Mouse (Mus musculus): Measurements from ENCODE around the gene Scml4. TPM values are rescaled to one million over a fixed set of nuclear protein-coding genes. Genes with fewer than 3 reads are reported as not detected.

Gene Scml4
- polyA plus RNA-seq, 1 experiment from 2014 or later: 1.4 TPM

GRCm38 (mm10) chr10:42890365-42890764 lies 30.2 kb downstream of the Scml4 start:
- H3K4me3 ChIP-seq: no peak overlapping the region
- ATAC-seq (ENCODE audit: insufficient number of reproducible peaks, insufficient read depth, low FRiP score, low TSS enrichment, low read depth): no peak
- H3K4me1 ChIP-seq: 0 out of 2 replicates have a peak, but pooled peaks cover 5% of the 10 kb centered on the region
- no peaks in the 10 kb centered on the region for H3K36me3 ChIP-seq
- no peak overlapping the region for H3K4me2 ChIP-seq
- H3K9ac ChIP-seq: no peak overlapping the region
- no peaks in the 10 kb centered on the region for H3K27me3 ChIP-seq
- 54% methylated on average over 4 of the region's 4 CpGs for WGBS
- no peak overlapping the region for H3K27ac ChIP-seq
- no peaks in the 10 kb centered on the region for H3K9me3 ChIP-seq

GRCm38 (mm10) chr10:42892250-42892649 lies 32.1 kb downstream of the Scml4 start:
- Histone ChIP-seq H3K4me2 (no peak overlapping the region), H3K9ac (no peak overlapping the region), H3K36me3 (no peaks in the 10 kb centered on the region), H3K27ac (no peak overlapping the region), H3K4me3 (no peak overlapping the region), H3K4me1 (no peaks in the 10 kb centered on the region), H3K9me3 (no peaks in the 10 kb centered on the region), H3K27me3 (no peaks in the 10 kb centered on the region)
- no peak for ATAC-seq (ENCODE audit: insufficient number of reproducible peaks, insufficient read depth, low FRiP score, low TSS enrichment, low read depth)
- WGBS: 59% methylated on average over 4 of the region's 4 CpGs

DNA sequence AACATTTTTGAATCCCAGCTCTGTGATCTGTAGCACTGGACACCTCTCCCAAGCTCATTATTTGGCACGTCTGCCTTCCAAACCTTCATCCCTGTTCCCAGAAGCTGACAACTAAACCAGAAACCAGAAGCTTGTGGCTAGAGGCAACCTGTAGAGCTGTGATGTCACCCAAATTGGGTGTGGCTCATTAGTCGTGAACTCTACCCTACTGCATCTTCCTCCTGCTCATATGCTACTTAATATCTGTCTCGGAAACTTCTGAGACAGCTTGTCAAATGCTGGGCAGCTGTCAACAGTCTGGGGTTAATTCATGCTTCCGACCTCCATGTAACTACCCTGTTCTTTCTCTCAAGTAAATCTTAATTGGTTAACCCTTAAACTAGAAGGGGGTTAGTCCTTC lies 32.8 kb downstream of the Scml4 start:
- H3K9ac ChIP-seq: no peak overlapping the region
- no peaks in the 10 kb centered on the region; the same call in 1 of the 2 replicates for H3K27me3 ChIP-seq
- 50% methylated on average over 4 of the region's 4 CpGs for WGBS
- no peak overlapping the region for H3K4me2 ChIP-seq
- no peak overlapping the region for H3K4me3 ChIP-seq
- H3K9me3 ChIP-seq: no peaks in the 10 kb centered on the region
- H3K4me1 ChIP-seq: no peaks in the 10 kb centered on the region
- no peaks in the 10 kb centered on the region for H3K36me3 ChIP-seq
- ATAC-seq (ENCODE audit: insufficient number of reproducible peaks, insufficient read depth, low FRiP score, low TSS enrichment, low read depth): no peak
- H3K27ac ChIP-seq: no peak overlapping the region

DNA sequence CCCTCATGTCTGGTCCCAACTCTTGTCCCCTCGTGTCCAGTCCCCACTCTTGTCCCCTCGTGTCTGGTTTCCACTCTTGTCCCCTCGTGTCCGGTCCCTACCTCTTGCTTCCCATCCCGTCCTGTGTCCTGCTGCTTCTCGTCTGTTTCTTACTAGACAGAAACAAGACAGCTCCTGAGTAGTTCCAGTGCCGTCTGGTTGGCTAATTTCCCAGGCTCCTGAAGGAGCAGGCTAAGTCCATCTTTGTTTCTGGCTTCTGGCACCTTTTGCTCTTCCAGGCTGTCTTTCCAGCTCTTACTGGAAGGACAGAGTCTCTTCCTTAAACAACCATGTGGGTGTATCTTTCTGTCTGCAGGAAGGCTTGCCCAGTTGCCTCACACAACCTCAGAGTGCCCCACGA lies 33.7 kb downstream of the Scml4 start:
- no peaks in the 10 kb centered on the region for H3K36me3 ChIP-seq
- no peak for ATAC-seq (ENCODE audit: insufficient number of reproducible peaks, insufficient read depth, low FRiP score, low TSS enrichment, low read depth)
- no peak overlapping the region for H3K27ac ChIP-seq
- H3K4me2 ChIP-seq: no peak overlapping the region
- no peaks in the 10 kb centered on the region for H3K4me1 ChIP-seq
- H3K9me3 ChIP-seq: no peaks in the 10 kb centered on the region
- no peaks in the 10 kb centered on the region; the same call in 1 of the 2 replicates for H3K27me3 ChIP-seq
- no peak overlapping the region for H3K9ac ChIP-seq
- no peak overlapping the region for H3K4me3 ChIP-seq
- WGBS: 65% methylated on average over 8 of the region's 8 CpGs

GRCm38 (mm10) chr10:42894263-42894662 lies 34.1 kb downstream of the Scml4 start:
- no peaks in the 10 kb centered on the region; the same call in 1 of the 2 replicates for H3K27me3 ChIP-seq
- WGBS: 38% methylated on average over 3 of the region's 3 CpGs

GRCm38 (mm10) chr10:42894696-42895095 lies 34.5 kb downstream of the Scml4 start:
- Histone ChIP-seq H3K27me3 (no peaks in the 10 kb centered on the region; the same call in 1 of the 2 replicates), H3K4me1 (no peaks in the 10 kb centered on the region), H3K4me2 (no peak overlapping the region), H3K9ac (no peak overlapping the region), H3K27ac (no peak overlapping the region), H3K9me3 (no peaks in the 10 kb centered on the region), H3K36me3 (no peaks in the 10 kb centered on the region), H3K4me3 (no peak overlapping the region)
- no peak for ATAC-seq (ENCODE audit: insufficient number of reproducible peaks, insufficient read depth, low FRiP score, low TSS enrichment, low read depth)
- 75% methylated on average over 7 of the region's 7 CpGs for WGBS

More at GRCm38 (mm10) chr10:42894263-42894662, 34.1 kb downstream of the Scml4 start:
- Histone ChIP-seq H3K36me3 (no peaks in the 10 kb centered on the region), H3K4me1 (no peaks in the 10 kb centered on the region), H3K9ac (no peak overlapping the region), H3K9me3 (no peaks in the 10 kb centered on the region), H3K27ac (no peak overlapping the region), H3K4me3 (no peak overlapping the region), H3K4me2 (no peak overlapping the region)
- no peak for ATAC-seq (ENCODE audit: insufficient number of reproducible peaks, insufficient read depth, low FRiP score, low TSS enrichment, low read depth)

- Histone ChIP-seq H3K4me1 (no peaks in the 10 kb centered on the region), H3K4me2 (no peak overlapping the region), H3K27ac (no peak overlapping the region), H3K9ac (no peak overlapping the region), H3K4me3 (no peak overlapping the region), H3K36me3 (no peaks in the 10 kb centered on the region), H3K9me3 (no peaks in the 10 kb centered on the region), H3K27me3 (no peaks in the 10 kb centered on the region; the same call in 1 of the 2 replicates)
- WGBS: 89% methylated on average over 3 of the region's 3 CpGs
- no peak for ATAC-seq (ENCODE audit: insufficient number of reproducible peaks, insufficient read depth, low FRiP score, low TSS enrichment, low read depth)
These were observed 36.5 kb downstream of the Scml4 start for GRCm38 (mm10) chr10:42896621-42897020.

DNA sequence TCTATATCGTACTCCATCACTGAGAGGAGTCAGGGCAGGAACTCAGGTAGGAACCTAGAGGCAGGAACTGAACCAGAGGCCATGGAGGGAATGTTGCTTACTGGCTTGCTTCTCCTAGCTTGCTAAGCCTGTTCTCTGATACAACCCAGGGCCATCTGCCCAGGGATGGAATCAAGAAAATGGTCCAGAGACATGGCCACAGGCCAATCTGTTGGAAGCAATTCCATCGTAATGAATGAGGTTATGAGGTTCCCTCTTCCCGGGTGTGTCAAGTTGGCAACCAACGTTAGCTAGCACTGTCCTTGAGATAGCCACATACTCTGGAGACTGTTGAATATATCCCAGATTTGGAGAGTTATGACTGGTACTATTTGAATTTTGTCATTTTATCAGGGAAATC lies 37.0 kb downstream of the Scml4 start:
- H3K9me3 ChIP-seq: no peaks in the 10 kb centered on the region
- no peaks in the 10 kb centered on the region for H3K4me1 ChIP-seq
- no peaks in the 10 kb centered on the region; the same call in 1 of the 2 replicates for H3K27me3 ChIP-seq
- no peak overlapping the region for H3K27ac ChIP-seq
- no peak overlapping the region for H3K4me2 ChIP-seq
- H3K4me3 ChIP-seq: no peak overlapping the region
- WGBS: 80% methylated on average over 4 of the region's 4 CpGs
- no peak for ATAC-seq (ENCODE audit: insufficient number of reproducible peaks, insufficient read depth, low FRiP score, low TSS enrichment, low read depth)
- no peak overlapping the region for H3K9ac ChIP-seq
- no peaks in the 10 kb centered on the region for H3K36me3 ChIP-seq

DNA sequence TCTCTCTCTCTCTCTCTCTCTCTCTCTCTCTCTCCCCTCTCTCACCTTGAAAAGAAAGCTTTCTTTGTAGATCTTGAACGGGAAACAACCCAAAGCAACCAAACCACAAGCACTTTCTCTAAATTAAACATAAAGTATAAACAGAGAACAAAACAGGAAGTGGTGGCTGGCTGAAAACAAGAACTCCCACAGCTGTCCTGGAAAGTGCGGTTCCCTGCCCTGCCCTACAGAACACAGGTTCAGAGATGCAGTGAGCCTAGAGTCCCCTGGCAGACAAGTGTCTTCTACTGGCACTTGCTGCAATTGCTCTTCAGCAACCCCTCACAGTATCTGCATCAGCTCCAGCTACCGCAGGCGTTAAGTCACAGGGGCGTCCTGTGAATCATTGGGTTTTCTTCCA lies 37.5 kb downstream of the Scml4 start:
- WGBS: 70% methylated on average over 5 of the region's 5 CpGs
- Histone ChIP-seq H3K4me2 (no peak overlapping the region), H3K9ac (no peak overlapping the region), H3K36me3 (no peaks in the 10 kb centered on the region), H3K4me1 (no peaks in the 10 kb centered on the region), H3K4me3 (no peak overlapping the region), H3K9me3 (no peaks in the 10 kb centered on the region), H3K27me3 (no peaks in the 10 kb centered on the region; the same call in 1 of the 2 replicates), H3K27ac (no peak overlapping the region)
- no peak for ATAC-seq (ENCODE audit: insufficient number of reproducible peaks, insufficient read depth, low FRiP score, low TSS enrichment, low read depth)

- Histone ChIP-seq H3K9me3 (no peaks in the 10 kb centered on the region), H3K4me3 (no peak overlapping the region), H3K27ac (no peak overlapping the region), H3K36me3 (no peaks in the 10 kb centered on the region), H3K4me1 (no peaks in the 10 kb centered on the region), H3K9ac (no peak overlapping the region), H3K27me3 (no peaks in the 10 kb centered on the region; the same call in 1 of the 2 replicates), H3K4me2 (no peak overlapping the region)
- WGBS: 67% methylated on average over 4 of the region's 4 CpGs
- ATAC-seq (ENCODE audit: insufficient number of reproducible peaks, insufficient read depth, low FRiP score, low TSS enrichment, low read depth): no peak
These were observed 41.2 kb downstream of the Scml4 start for GRCm38 (mm10) chr10:42901361-42901760.

- no peaks in the 10 kb centered on the region for H3K4me1 ChIP-seq
- no peak overlapping the region for H3K4me3 ChIP-seq
- H3K9ac ChIP-seq: no peak overlapping the region
- no peaks in the 10 kb centered on the region for H3K27me3 ChIP-seq
- 71% methylated on average over 1 of the region's 1 CpGs for WGBS
- no peak overlapping the region for H3K4me2 ChIP-seq
- no peak for ATAC-seq (ENCODE audit: insufficient number of reproducible peaks, insufficient read depth, low FRiP score, low TSS enrichment, low read depth)
- no peaks in the 10 kb centered on the region for H3K36me3 ChIP-seq
- no peak overlapping the region for H3K27ac ChIP-seq
- H3K9me3 ChIP-seq: no peaks in the 10 kb centered on the region
These were observed 42.9 kb downstream of the Scml4 start for GRCm38 (mm10) chr10:42903054-42903453.

GRCm38 (mm10) chr10:42908562-42908961 lies 48.4 kb downstream of the Scml4 start:
- no peak overlapping the region for H3K27ac ChIP-seq
- no peak overlapping the region for H3K4me3 ChIP-seq
- no peaks in the 10 kb centered on the region for H3K27me3 ChIP-seq
- no peak overlapping the region for H3K4me2 ChIP-seq
- H3K4me1 ChIP-seq: no peaks in the 10 kb centered on the region
- H3K9me3 ChIP-seq: no peaks in the 10 kb centered on the region
- H3K36me3 ChIP-seq: no peaks in the 10 kb centered on the region
- ATAC-seq (ENCODE audit: insufficient number of reproducible peaks, insufficient read depth, low FRiP score, low TSS enrichment, low read depth): no peak
- 77% methylated on average over 1 of the region's 1 CpGs for WGBS
- H3K9ac ChIP-seq: no peak overlapping the region

DNA sequence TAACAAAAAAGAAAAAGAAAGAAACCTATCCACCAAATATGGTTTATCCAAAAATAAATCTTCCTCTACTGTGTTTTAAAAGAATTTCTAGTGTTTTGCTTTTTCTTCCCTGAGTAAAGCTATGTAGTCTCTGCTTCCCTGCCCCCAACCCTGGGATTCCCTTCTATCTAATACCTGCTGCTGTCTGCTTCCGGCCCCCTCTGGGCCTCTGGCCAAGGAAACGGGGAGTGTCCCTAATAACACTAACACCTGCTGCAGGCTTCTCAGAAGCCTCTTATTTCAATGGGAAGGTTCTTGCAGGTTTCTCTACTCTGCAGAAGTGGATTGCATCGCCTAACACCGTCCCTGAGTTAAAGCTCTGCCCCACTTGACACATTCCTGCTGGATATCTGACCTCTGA lies 50.4 kb downstream of the Scml4 start:
- no peak overlapping the region for H3K4me3 ChIP-seq
- no peak overlapping the region for H3K9ac ChIP-seq
- 34% methylated on average over 4 of the region's 4 CpGs for WGBS
- ATAC-seq (ENCODE audit: insufficient number of reproducible peaks, insufficient read depth, low FRiP score, low TSS enrichment, low read depth): no peak
- no peak overlapping the region for H3K4me2 ChIP-seq
- no peaks in the 10 kb centered on the region for H3K27me3 ChIP-seq
- no peak overlapping the region for H3K27ac ChIP-seq
- H3K4me1 ChIP-seq: no peaks in the 10 kb centered on the region
- H3K9me3 ChIP-seq: no peaks in the 10 kb centered on the region
- no peaks in the 10 kb centered on the region for H3K36me3 ChIP-seq
